Mouse (Mus musculus): ENCODE measurements around the gene Pkd1.

- no peak for TF ChIP-seq POLR2A (IDR thresholded peaks at IDR 0.05; ENCODE audit: insufficient read depth, low read length)
- TF ChIP-seq CTCF (IDR thresholded peaks at IDR 0.05; ENCODE audit: low read depth, low read length) = no peak
- TF ChIP-seq EP300 (IDR thresholded peaks at IDR 0.05; ENCODE audit: insufficient read depth, low read depth, low read length) = no peak
Measured at GRCm38 (mm10) chr17:24584520-24584919, 34.9 kb downstream of the Pkd1 start.
